Mouse (Mus musculus) bone marrow macrophage, adult 2 months (primary cell): ENCODE results near the gene Slc4a4.

ENCODE experiments used
- CTCF ChIP-seq: IDR thresholded peaks from 2 replicates; pipeline ENCODE4 v1.5.1; 2012; ENCODE audit warnings: low read depth, mild to moderate bottlenecking, low read length, moderate library complexity
- POLR2A ChIP-seq: IDR thresholded peaks from 2 replicates; pipeline ENCODE4 v1.6.1; 2012; ENCODE audit warnings: mild to moderate bottlenecking, low read depth, low read length, borderline replicate concordance

- no peak for TF ChIP-seq POLR2A
- TF ChIP-seq CTCF = no peak
These were observed 46.8 kb downstream of the Slc4a4 start for GRCm38 (mm10) chr5:88933454-88933853.
